Mouse (Mus musculus) liver, adult 2 months (tissue): ENCODE measurements at regions not wholly inside any gene's neighbourhood (a gene's known extent, or its start where the extent isn't known, plus 50 kb on each side); places are given as distances from the start of the nearest gene placed in this dataset.

Experiments
- CTCF ChIP-seq: fragments of 200-500 bp; IDR thresholded peaks from 2 replicates; pipeline ENCODE4 v1.5.1; 2011; ENCODE audit warnings: low read depth, low read length, control low read depth
- POLR2A ChIP-seq: fragments of 200-500 bp; IDR thresholded peaks from 2 replicates; pipeline ENCODE4 v1.6.1; 2011; ENCODE audit warnings: low read length, control low read depth; ENCODE audit not compliant: insufficient read depth; ENCODE audit errors: extremely low read depth

DNA sequence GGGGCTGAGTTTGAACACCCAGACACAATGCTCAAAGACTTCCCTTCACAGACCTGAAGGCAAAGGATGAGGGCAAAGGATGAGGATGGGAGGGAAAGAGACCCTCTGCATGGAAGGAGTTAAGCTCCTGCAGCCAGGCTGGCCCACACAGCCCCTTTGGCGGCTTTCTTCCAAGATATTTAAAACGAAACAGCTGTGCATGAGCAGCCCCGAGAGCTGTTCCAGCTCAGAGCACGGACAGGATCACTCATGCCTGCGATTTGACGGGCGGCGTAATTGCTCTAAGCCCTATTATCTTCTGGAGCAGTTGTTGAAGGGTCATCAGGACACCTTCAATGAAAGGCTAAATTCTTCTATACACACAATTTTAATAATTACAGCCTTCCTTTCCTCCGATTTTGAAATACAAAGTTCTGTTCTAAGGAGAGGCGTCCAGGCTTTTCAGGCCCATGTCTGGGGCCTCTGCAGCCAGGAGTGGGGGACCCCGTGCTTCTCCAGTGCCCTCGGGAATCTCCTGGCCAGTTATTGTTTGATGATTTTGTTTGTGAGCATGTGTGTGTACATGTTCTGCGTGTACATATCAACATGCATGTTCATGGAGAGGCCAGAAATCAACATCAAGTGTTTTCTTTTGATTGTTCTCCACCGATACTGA, 82.1 kb upstream of the Kazn start:
- TF ChIP-seq CTCF (no peak), POLR2A (no peak)
